Mouse (Mus musculus) liver, embryonic 18 days (tissue): ENCODE results near the gene Gm1140. TPM values are rescaled to one million over a fixed set of nuclear protein-coding genes. Genes with fewer than 3 reads are reported as not detected.

ENCODE experiments used
- polyA plus RNA-seq: library from polyadenylated mRNA; depleted of rRNA; stranded (reverse); fragments of >200 nt; gene quantifications from 2 replicates; pipeline ENCODE4 v1.2.3, GENCODE M21; 2012; rRNA removed

Gene Gm1140
- polyA plus RNA-seq: not detected in 2 replicates

DNA sequence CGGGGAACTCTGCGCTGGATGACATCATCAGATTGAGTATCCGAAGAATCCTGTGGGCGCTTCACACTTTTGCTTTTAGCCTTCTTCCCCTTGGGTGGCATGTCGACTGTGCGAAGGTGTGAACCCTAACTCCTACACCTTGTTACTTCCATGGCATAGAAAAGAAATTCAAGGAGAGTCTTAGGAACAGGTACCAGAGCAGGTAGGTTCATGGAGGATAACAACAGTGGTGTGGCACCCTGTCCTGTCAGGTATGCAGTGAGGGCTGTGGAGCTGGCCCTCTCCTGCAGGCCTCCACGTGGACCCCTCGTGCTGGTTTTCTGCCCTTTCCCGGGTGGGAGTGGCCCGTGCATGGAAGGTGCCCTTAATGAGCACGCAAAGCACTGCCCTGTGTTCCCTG, at the start of gene Gm1140:
Gene Gm1140 (minus strand): TSS at position 101 of the 400 bp plus-strand sequence.

DNA sequence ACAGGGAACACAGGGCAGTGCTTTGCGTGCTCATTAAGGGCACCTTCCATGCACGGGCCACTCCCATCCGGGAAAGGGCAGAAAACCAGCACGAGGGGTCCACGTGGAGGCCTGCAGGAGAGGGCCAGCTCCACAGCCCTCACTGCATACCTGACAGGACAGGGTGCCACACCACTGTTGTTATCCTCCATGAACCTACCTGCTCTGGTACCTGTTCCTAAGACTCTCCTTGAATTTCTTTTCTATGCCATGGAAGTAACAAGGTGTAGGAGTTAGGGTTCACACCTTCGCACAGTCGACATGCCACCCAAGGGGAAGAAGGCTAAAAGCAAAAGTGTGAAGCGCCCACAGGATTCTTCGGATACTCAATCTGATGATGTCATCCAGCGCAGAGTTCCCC, 2.0 kb upstream of the Gm1140 start, which contains the start of gene Gm14692:
Gene Gm14692 (plus strand): TSS at position 301 of the 400 bp plus-strand sequence.

Other genes starting within 250 kb of the Gm1140 start
- not detected in 2 replicates for gene Gm14692, start 2.1 kb upstream of the Gm1140 start, polyA plus RNA-seq
- not detected in 2 replicates for gene 4933436I01Rik, start 227.9 kb upstream of the Gm1140 start, polyA plus RNA-seq